Mouse (Mus musculus) kidney, postnatal 36 days (tissue): ENCODE measurements at regions not wholly inside any gene's neighbourhood (a gene's known extent, or its start where the extent isn't known, plus 50 kb on each side); places are given as distances from the start of the nearest gene placed in this dataset.
A peak's percentile ranks its signal among the peaks of the same experiment; 100 is the strongest.

ENCODE experiments used
- DNase-seq, 2 experiments: peaks; one replicate each; pipeline ENCODE4 v3.0.0; 2021 to 2022; ENCODE audit warnings: mixed read lengths in 2 of 2

GRCm38 (mm10) chr3:153776738-153777137 lies 51.8 kb upstream of the St6galnac3 start:
- DNase-seq: no peak

GRCm38 (mm10) chr3:153778386-153778785 lies 53.4 kb upstream of the St6galnac3 start:
- no peak for DNase-seq

- no peak for DNase-seq
Measured at GRCm38 (mm10) chr3:153782467-153782866, 57.5 kb upstream of the St6galnac3 start.

- no peak for DNase-seq
Measured at GRCm38 (mm10) chr3:153783294-153783741, 58.3 kb upstream of the St6galnac3 start.

GRCm38 (mm10) chr3:153783928-153784570 lies 59.1 kb upstream of the St6galnac3 start:
- DNase-seq: no peak

GRCm38 (mm10) chr3:153790455-153790856 lies 53.6 kb upstream of the Asb17 start:
- DNase-seq: no peak

GRCm38 (mm10) chr3:153790883-153791609 lies 53.0 kb upstream of the Asb17 start:
- no peak for DNase-seq

GRCm38 (mm10) chr3:153791610-153792363 lies 52.2 kb upstream of the Asb17 start:
- DNase-seq: peak in 1 of 2 experiments; percentile 8

GRCm38 (mm10) chr3:153792364-153792703 lies 51.7 kb upstream of the Asb17 start:
- DNase-seq: no peak
